Mouse (Mus musculus): Measurements from ENCODE around the gene Gm20388. TPM values are rescaled to one million over a fixed set of nuclear protein-coding genes. Genes with fewer than 3 reads are reported as not detected.

The Gm20388 gene
- polyA plus RNA-seq, 1 experiment from 2014 or later, result not detected

DNA sequence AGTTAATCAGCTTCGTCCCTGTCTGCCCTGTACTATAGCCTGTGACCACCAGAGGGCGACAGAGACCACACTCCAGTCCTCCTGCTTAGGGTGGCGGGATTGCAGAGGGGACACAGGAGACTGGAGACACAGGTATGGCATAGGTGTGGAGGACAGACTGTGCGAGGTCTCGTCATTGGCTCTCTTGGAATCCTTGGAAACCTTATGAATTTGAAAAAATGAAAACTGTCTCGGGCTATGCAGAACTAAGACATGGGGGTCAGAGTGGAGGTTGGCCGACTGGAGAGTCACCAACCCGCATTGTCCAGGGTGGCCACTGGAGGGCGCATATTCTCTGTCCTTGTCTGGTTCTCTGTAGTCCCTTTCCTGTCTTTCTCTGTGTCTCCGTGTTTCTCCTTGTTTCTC lies 268.4 kb downstream of the Gm20388 start:
- 0% methylated on average over 10 of the region's 10 CpGs for WGBS
- Histone ChIP-seq H3K36me3 (replicated peaks; ENCODE audit: control insufficient read depth, insufficient read depth) (no peaks in the 10 kb centered on the region), H3K4me2 (replicated peaks) (peak overlapping the region; percentile 43), H3K4me1 (replicated peaks; ENCODE audit: control insufficient read depth, insufficient read depth, low read length) (peaks cover 31% of the 10 kb centered on the region), H3K9me3 (ENCODE audit: control insufficient read depth, low read length) (no peaks in the 10 kb centered on the region), H3K27me3 (ENCODE audit: control insufficient read depth, insufficient read depth, low read length) (peaks cover 8% of the 10 kb centered on the region), H3K4me3 (replicated peaks; ENCODE audit: low read length) (no peak overlapping the region), H3K27ac (no peak overlapping the region), H3K9ac (no peak overlapping the region)
- peak; percentile 69 for ATAC-seq (ENCODE audit: low FRiP score)
- DNase-seq (ENCODE audit: low spot score), result peak; percentile 96

GRCm38 (mm10) chr8:120180445-120180970 lies 269.9 kb downstream of the Gm20388 start:
- H3K4me1 ChIP-seq (replicated peaks; ENCODE audit: control insufficient read depth, insufficient read depth, low read length), result peaks cover 39% of the 10 kb centered on the region
- H3K9ac ChIP-seq, result no peak overlapping the region
- 28% methylated on average over 7 of the region's 7 CpGs for WGBS
- no peak overlapping the region for H3K27ac ChIP-seq
- H3K4me3 ChIP-seq (replicated peaks; ENCODE audit: low read length), result no peak overlapping the region
- no peaks in the 10 kb centered on the region; the same call in 1 of the 2 replicates for H3K27me3 ChIP-seq (ENCODE audit: control insufficient read depth, insufficient read depth, low read length)
- ATAC-seq (ENCODE audit: low FRiP score) (no peak), DNase-seq (ENCODE audit: low spot score) (no peak)
- no peaks in the 10 kb centered on the region for H3K36me3 ChIP-seq (replicated peaks; ENCODE audit: control insufficient read depth, insufficient read depth)
- H3K9me3 ChIP-seq (ENCODE audit: control insufficient read depth, low read length), result no peaks in the 10 kb centered on the region
- H3K4me2 ChIP-seq (replicated peaks), result no peak overlapping the region

DNA sequence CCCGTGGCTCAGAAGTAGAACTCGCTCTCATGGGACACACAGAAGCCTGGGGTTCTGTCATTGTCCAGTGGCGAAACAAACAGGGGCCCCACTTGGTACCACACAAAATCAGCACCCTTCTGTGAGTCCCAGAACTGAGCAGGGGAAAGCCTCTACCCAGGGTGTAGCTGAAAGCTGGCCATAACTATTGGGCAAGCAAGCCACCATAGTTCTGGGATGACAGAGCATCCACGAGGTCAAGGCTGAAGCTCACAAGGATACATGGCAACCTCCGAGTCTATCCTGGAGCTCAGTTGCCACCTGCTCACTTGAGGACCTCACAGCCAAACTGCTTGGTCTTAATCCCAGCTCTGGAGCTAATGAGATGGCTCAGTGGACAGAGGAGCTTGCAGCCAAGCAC lies 270.6 kb downstream of the Gm20388 start:
- Histone ChIP-seq H3K4me1 (replicated peaks; ENCODE audit: control insufficient read depth, insufficient read depth, low read length) (peaks cover 43% of the 10 kb centered on the region), H3K4me2 (replicated peaks) (no peak overlapping the region), H3K9me3 (ENCODE audit: control insufficient read depth, low read length) (no peaks in the 10 kb centered on the region), H3K4me3 (replicated peaks; ENCODE audit: low read length) (no peak overlapping the region), H3K9ac (no peak overlapping the region), H3K27ac (no peak overlapping the region), H3K27me3 (ENCODE audit: control insufficient read depth, insufficient read depth, low read length) (no peaks in the 10 kb centered on the region), H3K36me3 (replicated peaks; ENCODE audit: control insufficient read depth, insufficient read depth) (no peaks in the 10 kb centered on the region)
- ATAC-seq (ENCODE audit: low FRiP score), result no peak
- no peak for DNase-seq (ENCODE audit: low spot score)
- whole genome bisulfite sequencing, result 88% methylated on average over 5 of the region's 5 CpGs

DNA sequence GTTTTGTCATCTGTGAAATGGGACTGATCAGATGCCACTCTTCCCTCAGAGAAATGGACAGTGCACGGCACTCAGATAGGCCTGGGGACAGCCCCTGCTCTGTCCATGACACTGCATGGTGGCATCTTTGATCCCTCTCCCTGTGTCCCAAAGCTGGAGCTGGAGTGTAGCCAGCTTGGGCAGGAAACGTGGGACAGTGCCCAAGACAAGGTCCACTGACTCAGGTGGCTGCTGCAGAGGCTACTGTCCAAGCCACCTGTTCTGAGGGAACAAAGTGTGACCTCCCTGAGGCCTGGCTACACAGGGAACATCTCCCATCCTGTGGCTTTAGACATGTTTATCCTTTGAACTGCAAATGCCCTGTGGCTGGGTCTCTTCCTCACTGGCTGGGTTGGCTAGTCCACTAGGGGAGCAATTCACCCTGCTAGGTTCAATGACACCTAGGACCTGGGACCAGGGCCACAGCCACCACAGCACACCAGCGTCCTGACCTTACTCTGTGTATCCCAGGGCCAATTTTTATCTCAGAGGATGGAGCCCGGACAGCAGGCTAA lies 271.3 kb downstream of the Gm20388 start:
- no peak overlapping the region for H3K27ac ChIP-seq
- H3K27me3 ChIP-seq (ENCODE audit: control insufficient read depth, insufficient read depth, low read length), result no peaks in the 10 kb centered on the region
- WGBS, result 84% methylated on average over 4 of the region's 4 CpGs
- no peak overlapping the region for H3K9ac ChIP-seq
- no peaks in the 10 kb centered on the region for H3K9me3 ChIP-seq (ENCODE audit: control insufficient read depth, low read length)
- H3K4me1 ChIP-seq (replicated peaks; ENCODE audit: control insufficient read depth, insufficient read depth, low read length), result peaks cover 43% of the 10 kb centered on the region
- no peak overlapping the region for H3K4me2 ChIP-seq (replicated peaks)
- ATAC-seq (ENCODE audit: low FRiP score) (no peak), DNase-seq (ENCODE audit: low spot score) (no peak)
- no peaks in the 10 kb centered on the region for H3K36me3 ChIP-seq (replicated peaks; ENCODE audit: control insufficient read depth, insufficient read depth)
- no peak overlapping the region for H3K4me3 ChIP-seq (replicated peaks; ENCODE audit: low read length)

GRCm38 (mm10) chr8:120184366-120184765 lies 273.7 kb downstream of the Gm20388 start:
- H3K27ac ChIP-seq, result no peak overlapping the region
- no peaks in the 10 kb centered on the region for H3K36me3 ChIP-seq (replicated peaks; ENCODE audit: control insufficient read depth, insufficient read depth)
- H3K4me1 ChIP-seq (replicated peaks; ENCODE audit: control insufficient read depth, insufficient read depth, low read length), result peaks cover 24% of the 10 kb centered on the region
- WGBS, result 46% methylated on average over 9 of the region's 9 CpGs
- H3K9me3 ChIP-seq (ENCODE audit: control insufficient read depth, low read length), result no peaks in the 10 kb centered on the region
- ATAC-seq (ENCODE audit: low FRiP score) (no peak), DNase-seq (ENCODE audit: low spot score) (no peak)
- H3K4me3 ChIP-seq (replicated peaks; ENCODE audit: low read length), result no peak overlapping the region
- H3K4me2 ChIP-seq (replicated peaks), result no peak overlapping the region
- no peak overlapping the region for H3K9ac ChIP-seq
- no peaks in the 10 kb centered on the region for H3K27me3 ChIP-seq (ENCODE audit: control insufficient read depth, insufficient read depth, low read length)

- H3K27me3 ChIP-seq (ENCODE audit: control insufficient read depth, insufficient read depth, low read length), result no peaks in the 10 kb centered on the region
- DNase-seq (ENCODE audit: low spot score), result peak; percentile 60
- peaks cover 22% of the 10 kb centered on the region for H3K4me1 ChIP-seq (replicated peaks; ENCODE audit: control insufficient read depth, insufficient read depth, low read length)
- 20% methylated on average over 17 of the region's 17 CpGs for WGBS
- no peaks in the 10 kb centered on the region for H3K36me3 ChIP-seq (replicated peaks; ENCODE audit: control insufficient read depth, insufficient read depth)
- peak; percentile 70 for ATAC-seq (ENCODE audit: low FRiP score)
- peak overlapping the region; percentile 6 for H3K9ac ChIP-seq
- no peaks in the 10 kb centered on the region for H3K9me3 ChIP-seq (ENCODE audit: control insufficient read depth, low read length)
- peak overlapping the region; percentile 31 for H3K4me2 ChIP-seq (replicated peaks)
- no peak overlapping the region for H3K4me3 ChIP-seq (replicated peaks; ENCODE audit: low read length)
- peak overlapping the region; percentile 84 for H3K27ac ChIP-seq
Measured at GRCm38 (mm10) chr8:120184850-120185792, 274.5 kb downstream of the Gm20388 start.

GRCm38 (mm10) chr8:120186454-120186853 lies 275.8 kb downstream of the Gm20388 start:
- peak overlapping the region; percentile 39; the same call in 1 of the 2 replicates for H3K27ac ChIP-seq
- ATAC-seq (ENCODE audit: low FRiP score), result peak; percentile 28; the same call in 1 of the 2 replicates

DNA sequence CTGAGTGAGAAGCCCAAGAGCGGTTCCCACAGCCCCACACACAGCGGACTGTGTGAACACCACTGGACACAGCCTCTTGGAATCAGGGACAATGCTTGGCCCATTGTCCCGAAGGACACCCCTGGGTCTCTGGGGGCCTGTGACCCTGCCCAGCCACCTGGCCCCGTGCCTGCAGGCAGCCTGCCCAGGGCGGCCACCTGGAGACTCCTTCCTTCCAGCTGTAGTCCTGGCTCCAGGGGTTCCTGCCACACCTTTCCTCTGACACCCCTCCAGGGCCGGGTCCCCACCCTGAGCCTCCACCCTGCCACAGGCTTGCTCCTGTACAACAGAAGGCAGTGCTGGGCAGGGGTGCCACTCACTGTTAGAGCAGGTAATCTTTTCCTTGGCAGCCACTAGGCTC lies 277.9 kb downstream of the Gm20388 start:
- H3K4me2 ChIP-seq (replicated peaks), result no peak overlapping the region
- WGBS, result 81% methylated on average over 6 of the region's 6 CpGs
- ATAC-seq (ENCODE audit: low FRiP score), result no peak

More at GRCm38 (mm10) chr8:120186454-120186853, 275.8 kb downstream of the Gm20388 start:
- Histone ChIP-seq H3K9me3 (ENCODE audit: control insufficient read depth, low read length) (no peaks in the 10 kb centered on the region), H3K4me2 (replicated peaks) (no peak overlapping the region), H3K27me3 (ENCODE audit: control insufficient read depth, insufficient read depth, low read length) (no peaks in the 10 kb centered on the region), H3K4me1 (replicated peaks; ENCODE audit: control insufficient read depth, insufficient read depth, low read length) (peaks cover 34% of the 10 kb centered on the region), H3K4me3 (replicated peaks; ENCODE audit: low read length) (no peak overlapping the region), H3K9ac (no peak overlapping the region), H3K36me3 (replicated peaks; ENCODE audit: control insufficient read depth, insufficient read depth) (no peaks in the 10 kb centered on the region)
- WGBS, result 50% methylated on average over 8 of the region's 8 CpGs
- DNase-seq (ENCODE audit: low spot score), result no peak

DNA sequence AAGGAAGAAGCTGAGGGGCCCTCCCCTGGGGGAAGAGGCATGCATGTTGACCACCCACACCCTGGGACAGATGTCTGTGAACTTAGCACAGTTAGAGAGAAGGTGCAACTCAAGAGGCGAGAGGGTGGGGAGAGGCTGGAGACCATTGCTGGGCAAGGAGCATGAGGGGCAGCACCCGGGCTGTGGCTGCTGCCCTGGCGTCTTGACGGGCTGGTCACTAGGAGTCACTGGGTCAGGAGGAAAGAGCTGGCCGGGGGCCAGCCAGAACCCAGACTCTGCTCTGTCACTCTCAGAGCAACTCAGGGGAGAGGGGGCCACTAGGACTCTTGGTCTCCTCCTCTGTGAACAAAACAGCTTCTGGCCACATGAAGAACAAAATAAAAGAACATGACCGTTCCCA lies 278.8 kb downstream of the Gm20388 start:
- H3K27me3 ChIP-seq (ENCODE audit: control insufficient read depth, insufficient read depth, low read length), result no peaks in the 10 kb centered on the region
- no peaks in the 10 kb centered on the region for H3K36me3 ChIP-seq (replicated peaks; ENCODE audit: control insufficient read depth, insufficient read depth)
- no peak for ATAC-seq (ENCODE audit: low FRiP score)
- WGBS, result 82% methylated on average over 6 of the region's 6 CpGs
- H3K27ac ChIP-seq, result no peak overlapping the region
- no peak overlapping the region for H3K4me2 ChIP-seq (replicated peaks)
- H3K9ac ChIP-seq, result no peak overlapping the region
- H3K9me3 ChIP-seq (ENCODE audit: control insufficient read depth, low read length), result no peaks in the 10 kb centered on the region
- no peak for DNase-seq (ENCODE audit: low spot score)
- H3K4me3 ChIP-seq (replicated peaks; ENCODE audit: low read length), result no peak overlapping the region
- H3K4me1 ChIP-seq (replicated peaks; ENCODE audit: control insufficient read depth, insufficient read depth, low read length), result peaks cover 36% of the 10 kb centered on the region

More for the DNA sequence above, 277.9 kb downstream of the Gm20388 start:
- DNase-seq (ENCODE audit: low spot score), result no peak
- Histone ChIP-seq H3K36me3 (replicated peaks; ENCODE audit: control insufficient read depth, insufficient read depth) (no peaks in the 10 kb centered on the region), H3K27me3 (ENCODE audit: control insufficient read depth, insufficient read depth, low read length) (no peaks in the 10 kb centered on the region), H3K4me1 (replicated peaks; ENCODE audit: control insufficient read depth, insufficient read depth, low read length) (peaks cover 36% of the 10 kb centered on the region), H3K27ac (no peak overlapping the region), H3K9me3 (ENCODE audit: control insufficient read depth, low read length) (no peaks in the 10 kb centered on the region), H3K9ac (no peak overlapping the region), H3K4me3 (replicated peaks; ENCODE audit: low read length) (no peak overlapping the region)
